10 mouse cellular contexts compared by ENCODE assay signal in the genomic region with DNA sequence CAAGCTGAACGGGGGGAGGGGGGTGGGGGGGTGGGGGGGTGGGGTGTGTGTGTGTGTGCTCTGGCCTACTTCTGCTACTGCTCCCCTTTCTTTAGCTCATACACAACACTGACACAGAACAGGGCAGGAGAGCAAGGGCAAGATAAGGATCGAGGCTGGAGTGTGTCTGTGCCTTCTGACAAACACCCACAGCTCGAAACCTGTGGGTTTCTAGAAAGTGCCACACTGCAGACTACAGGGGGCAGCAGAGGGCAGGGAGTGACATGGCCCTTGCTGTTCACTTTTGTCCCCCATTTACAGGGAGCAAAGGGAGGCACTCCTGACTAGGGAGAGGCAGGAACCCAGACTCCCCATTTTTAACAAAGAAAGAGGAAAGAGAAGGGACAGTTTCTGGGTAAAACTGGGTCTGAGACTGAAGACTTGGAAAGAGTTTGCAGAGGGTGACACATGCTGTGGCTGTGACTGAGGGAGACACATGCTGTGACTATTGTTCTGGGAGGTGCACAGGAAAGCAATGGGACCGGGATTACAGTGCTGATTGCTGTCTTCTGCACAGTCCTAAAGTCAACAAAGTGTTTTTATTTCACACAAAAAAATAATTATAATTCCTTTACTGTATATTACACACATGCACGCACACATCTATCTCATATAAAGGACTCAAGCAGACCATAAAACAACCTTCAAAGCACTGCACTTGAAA. TPM values are rescaled to one million over a fixed set of nuclear protein-coding genes. Genes with fewer than 3 reads are reported as not detected.
DNase-seq lines count a peak whose midpoint lies in the region; ATAC-seq and TF ChIP-seq lines count a peak whose summit lies in the region.
"Had no signal": no experiment of that assay in that cellular context is flagged by ENCODE, and none has a peak within 500 bp of the region (broad histone marks: within the 10 kb centered on the region; RNA-seq: fewer than 3 reads in every experiment).

No protein-coding gene starts in this region.

- H3K27me3 ChIP-seq in MEL (ENCODE audit: control insufficient read depth in 1 of 2, insufficient read depth in 2 of 2, low read length in 2 of 2), result no peaks in the 10 kb centered on the region
- no peaks in the 10 kb centered on the region for H3K27me3 ChIP-seq in liver, embryonic 13.5 days
- H3K27me3 ChIP-seq in neural tube, embryonic 14.5 days (ENCODE audit: control insufficient read depth, insufficient read depth, low read length), result no peaks in the 10 kb centered on the region
- H3K27me3 ChIP-seq: embryonic facial prominence, embryonic 13.5 days; megakaryocyte, embryonic 14.5 days had no signal

- no peaks in the 10 kb centered on the region for H3K79me2 ChIP-seq in MEL (ENCODE audit: control insufficient read depth, insufficient read depth, low read length, poor library complexity)

- H3K9ac ChIP-seq in MEL (ENCODE audit: control insufficient read depth, low read depth, low read length, poor library complexity, severe bottlenecking), result no peak overlapping the region
- H3K9ac ChIP-seq in liver, embryonic 13.5 days, result no peak overlapping the region
- no peak overlapping the region for H3K9ac ChIP-seq in neural tube, embryonic 14.5 days (replicated peaks; ENCODE audit: low read depth, low read length)
- H3K9ac ChIP-seq: embryonic facial prominence, embryonic 13.5 days had no signal

- no peak overlapping the region for H3K4me3 ChIP-seq in layer of hippocampus, adult 2 months
- H3K4me3 ChIP-seq in MEL (ENCODE audit: control insufficient read depth in 1 of 2, insufficient read depth in 1 of 2, low read depth in 2 of 2, low read length in 2 of 2), result no peak overlapping the region
- no peak overlapping the region for H3K4me3 ChIP-seq in liver, embryonic 13.5 days (replicated peaks)
- no peak overlapping the region for H3K4me3 ChIP-seq in neural tube, embryonic 14.5 days (ENCODE audit: low read depth, low read length)
- H3K4me3 ChIP-seq: embryonic facial prominence, embryonic 13.5 days; megakaryocyte, embryonic 14.5 days had no signal

- ATAC-seq in liver, embryonic 13.5 days (ENCODE audit: low read depth), result peak; percentile 57
- ATAC-seq in neural tube, embryonic 14.5 days (ENCODE audit: low read depth), result peak; percentile 24; the same call in 1 of the 2 replicates

- TF ChIP-seq RAD21 in MEL (IDR thresholded peaks at IDR 0.05; ENCODE audit: low read depth, low read length), result peak; percentile 96

- 0 out of 4 replicates have a peak, but pooled peaks cover 0 to 5% of the 10 kb centered on the region in 2 experiments for H3K4me1 ChIP-seq in MEL (ENCODE audit: control insufficient read depth in 1 of 2, insufficient read depth in 2 of 2, low read length in 2 of 2)
- H3K4me1 ChIP-seq in liver, embryonic 13.5 days (replicated peaks), result no peaks in the 10 kb centered on the region
- H3K4me1 ChIP-seq in neural tube, embryonic 14.5 days (ENCODE audit: control insufficient read depth, insufficient read depth, low read length), result no peaks in the 10 kb centered on the region
- H3K4me1 ChIP-seq: embryonic facial prominence, embryonic 13.5 days had no signal

- H3K9me3 ChIP-seq in MEL (replicated peaks; ENCODE audit: insufficient read depth, low read length), result no peaks in the 10 kb centered on the region
- no peaks in the 10 kb centered on the region for H3K9me3 ChIP-seq in liver, embryonic 13.5 days (replicated peaks)
- H3K9me3 ChIP-seq in neural tube, embryonic 14.5 days (ENCODE audit: control insufficient read depth, low read length), result no peaks in the 10 kb centered on the region
- H3K9me3 ChIP-seq: embryonic facial prominence, embryonic 13.5 days had no signal

- peak in 1 of 2 experiments; percentile 43 for DNase-seq in layer of hippocampus, adult 2 months (ENCODE audit: low spot score in 2 of 2)
- no peak for DNase-seq in layer of hippocampus, adult 9-10 months (ENCODE audit: low spot score)
- peak; percentile 87 for DNase-seq in MEL (ENCODE audit: low read depth, low spot score)
- peak; percentile 44 to 54 for DNase-seq in cerebellum, postnatal 36 days
- peak; percentile 62 to 73 for DNase-seq in heart, postnatal 36 days
- peak; percentile 33 for DNase-seq in liver, embryonic 13.5 days
- DNase-seq in frontal cortex, postnatal 10 days (ENCODE audit: low spot score in 2 of 2), result no peak

- no peak for TF ChIP-seq EP300 in MEL (IDR thresholded peaks at IDR 0.05; ENCODE audit: low read depth in 1 of 2, low read length in 2 of 2)

- no peaks in the 10 kb centered on the region for H3K36me3 ChIP-seq in MEL (ENCODE audit: control insufficient read depth in 1 of 2, insufficient read depth in 2 of 2, low read length in 2 of 2)
- H3K36me3 ChIP-seq in liver, embryonic 13.5 days, result no peaks in the 10 kb centered on the region
- no peaks in the 10 kb centered on the region for H3K36me3 ChIP-seq in neural tube, embryonic 14.5 days (ENCODE audit: control insufficient read depth, insufficient read depth, low read length)

- no peak for TF ChIP-seq POLR2A in MEL (IDR thresholded peaks at IDR 0.05; ENCODE audit: control insufficient read depth in 1 of 2, insufficient read depth in 1 of 2, low read depth in 1 of 2, low read length in 2 of 2, poor library complexity in 1 of 2)

- WGBS in liver, embryonic 13.5 days (ENCODE audit: insufficient replicate concordance), result 39% methylated on average over 5 of the region's 5 CpGs
- 57% methylated on average over 5 of the region's 5 CpGs for WGBS in neural tube, embryonic 14.5 days

- peak; percentile 77 for TF ChIP-seq CTCF in layer of hippocampus, adult 2 months (conservative IDR thresholded peaks at IDR 0.05)
- TF ChIP-seq CTCF in MEL (IDR thresholded peaks at IDR 0.05 in 2 of 3, conservative IDR thresholded peaks at IDR 0.05 in 1 of 3; ENCODE audit: control insufficient read depth in 1 of 3, insufficient read depth in 1 of 3, low read depth in 2 of 3, low read length in 3 of 3, poor library complexity in 1 of 3, severe bottlenecking in 1 of 3), result peak; percentile 97 to 99 (median 98)

- intact Hi-C loops in heart, postnatal 36 days (cut with DNase I), result no loop called here

- no peak overlapping the region for H3K4me2 ChIP-seq in liver, embryonic 13.5 days
- no peak overlapping the region for H3K4me2 ChIP-seq in neural tube, embryonic 14.5 days (ENCODE audit: low read depth, low read length)
- H3K4me2 ChIP-seq: embryonic facial prominence, embryonic 13.5 days had no signal

- no peak overlapping the region for H3K27ac ChIP-seq in layer of hippocampus, adult 2 months
- H3K27ac ChIP-seq in MEL (ENCODE audit: control insufficient read depth, low read depth, low read length), result no peak overlapping the region
- H3K27ac ChIP-seq in liver, embryonic 13.5 days, result no peak overlapping the region
- no peak overlapping the region for H3K27ac ChIP-seq in neural tube, embryonic 14.5 days (ENCODE audit: low read depth, low read length)
- H3K27ac ChIP-seq: embryonic facial prominence, embryonic 13.5 days had no signal

TF ChIP-seq in MEL, 35 proteins besides CTCF, POLR2A, EP300 and RAD21:
- no peak for TF ChIP-seq GABPA (IDR thresholded peaks at IDR 0.05; ENCODE audit: low read depth, low read length)
- peak; percentile 94 for TF ChIP-seq SMC3 (IDR thresholded peaks at IDR 0.05; ENCODE audit: low read depth, low read length)
- TF ChIP-seq MXI1 (IDR thresholded peaks at IDR 0.05; ENCODE audit: low read depth, low read length), result no peak
- TF ChIP-seq UBTF (IDR thresholded peaks at IDR 0.05; ENCODE audit: borderline replicate concordance, insufficient read depth, low read depth, low read length), result no peak
- TF ChIP-seq ZC3H11A (IDR thresholded peaks at IDR 0.05; ENCODE audit: low read depth, low read length), result peak; percentile 84
- no peak for TF ChIP-seq E2F4 (IDR thresholded peaks at IDR 0.05; ENCODE audit: borderline replicate concordance, low read depth, low read length)
- no peak for TF ChIP-seq NELFE (IDR thresholded peaks at IDR 0.05; ENCODE audit: low read depth, low read length)
- peak; percentile 61 for TF ChIP-seq GATA1 (IDR thresholded peaks at IDR 0.05; ENCODE audit: low read depth, low read length)
- TF ChIP-seq HCFC1 (IDR thresholded peaks at IDR 0.05; ENCODE audit: low read depth, low read length), result no peak
TF ChIP-seq in MEL: peak in this region for 3.

RNA-seq across cellular contexts. Expression of a gene that starts 16.1 kb away (rescaled TPM):
- total RNA-seq in layer of hippocampus, adult 2 months (2021), result 10 to 100 TPM; 26.2 to 33.3 TPM
- 10.6 and 12.5 TPM in 2 replicates for total RNA-seq in MEL (2012; rRNA removed)
- 10 to 100 TPM in 1 of 2 experiments, not detected in 1; 20.3 TPM for polyA plus RNA-seq in MEL (2012; ENCODE audit: insufficient read depth in 1 of 2, insufficient read length in 2 of 2, low read depth in 1 of 2, low replicate concordance in 2 of 2, missing spikeins in 1 of 2)
- total RNA-seq in heart, postnatal 36 days (2021), result 1 to 10 TPM; 4.7 to 7.1 TPM
- polyA plus RNA-seq in liver, embryonic 13.5 days (2015; fragmentation: Nextera tagmentation; extraction: Ambion mirVana), result 7.9 and 8.0 TPM in 2 replicates
- 209 and 211 TPM in 2 replicates for polyA plus RNA-seq in neural tube, embryonic 14.5 days (2014; fragmentation: Nextera tagmentation; extraction: Ambion mirVana)

Comparison
In these comparisons a context has a peak if more than half of its experiments do, and no peak if none do; other contexts are left out.
1. DNase-seq: peak in MEL (single experiment), cerebellum, postnatal 36 days (2 of 2), heart, postnatal 36 days (2 of 2) and liver, embryonic 13.5 days (single experiment); none in layer of hippocampus, adult 9-10 months (single experiment) and frontal cortex, postnatal 10 days (0 of 2).